ENCODE assay signal across 7 mouse cellular contexts in the genomic region with DNA sequence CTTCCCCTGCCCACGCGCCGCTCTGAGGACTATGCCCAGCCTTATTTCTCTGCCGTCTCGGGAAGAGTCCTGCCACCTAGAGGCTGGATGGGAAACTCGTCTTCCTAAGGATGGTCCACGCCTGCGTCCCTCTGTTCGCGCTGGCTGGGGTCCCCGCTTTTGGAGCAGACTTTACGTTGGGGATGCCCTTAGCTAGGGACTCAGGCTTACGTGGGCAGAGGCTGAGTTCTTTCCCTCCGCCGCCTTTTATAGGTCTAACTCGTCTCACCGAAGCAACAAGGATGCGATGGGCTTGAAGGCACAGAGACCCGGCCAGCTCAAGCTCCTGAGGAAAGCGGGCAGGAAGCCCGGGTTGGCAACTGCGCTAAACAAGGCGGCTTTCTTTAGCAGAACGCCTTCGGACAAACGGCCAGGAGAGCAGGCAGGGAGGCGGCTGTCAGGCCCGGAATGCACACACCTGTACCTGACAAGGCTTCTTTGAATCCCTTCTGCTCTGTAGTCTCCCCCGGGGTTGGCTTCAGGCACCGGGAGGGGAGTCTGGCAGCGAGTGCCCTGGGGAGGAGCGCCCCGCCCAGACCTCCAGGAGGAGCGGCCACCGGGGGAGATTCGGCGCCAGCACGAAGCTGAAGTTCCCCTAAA. TPM values are rescaled to one million over a fixed set of nuclear protein-coding genes. Genes with fewer than 3 reads are reported as not detected.
DNase-seq lines count a peak whose midpoint lies in the region; ATAC-seq and TF ChIP-seq lines count a peak whose summit lies in the region.

No protein-coding gene starts in this region.

- TF ChIP-seq CTCF in bone marrow, adult 2 months (IDR thresholded peaks at IDR 0.05; ENCODE audit: control insufficient read depth, insufficient read depth, low read length), result peak; percentile 52; the same call in 1 of the 2 replicates
- TF ChIP-seq CTCF in liver, adult 2 months (IDR thresholded peaks at IDR 0.05; ENCODE audit: low read depth, low read length), result peak; percentile 76
- TF ChIP-seq CTCF in midbrain, postnatal 0 days (IDR thresholded peaks at IDR 0.05), result peak; percentile 89
- peak; percentile 60; the same call in 1 of the 2 replicates for TF ChIP-seq CTCF in testis, adult 2 months (IDR thresholded peaks at IDR 0.05; ENCODE audit: control insufficient read depth, insufficient read depth, insufficient replicate concordance, low read depth, low read length)

- no peak for TF ChIP-seq POLR2A in bone marrow, adult 2 months (IDR thresholded peaks at IDR 0.05; ENCODE audit: borderline replicate concordance, control insufficient read depth, low read depth, low read length)
- no peak for TF ChIP-seq POLR2A in liver, adult 2 months (IDR thresholded peaks at IDR 0.05; ENCODE audit: extremely low read depth, insufficient read depth, low read length)
- no peak for TF ChIP-seq POLR2A in testis, adult 2 months (IDR thresholded peaks at IDR 0.05; ENCODE audit: control insufficient read depth, low read depth, low read length)

- no peaks in the 10 kb centered on the region for H3K4me1 ChIP-seq in bone marrow, adult 2 months (ENCODE audit: control insufficient read depth, insufficient read depth, low read length)
- H3K4me1 ChIP-seq in heart, embryonic 13.5 days, result 0 out of 2 replicates have a peak, but pooled peaks cover 5% of the 10 kb centered on the region
- peaks cover 2% of the 10 kb centered on the region; the same call in 1 of the 2 replicates for H3K4me1 ChIP-seq in liver, adult 2 months (ENCODE audit: control insufficient read depth, insufficient read depth, low read length)
- H3K4me1 ChIP-seq in midbrain, postnatal 0 days (ENCODE audit: insufficient read depth, low read length), result no peaks in the 10 kb centered on the region
- peaks cover 5% of the 10 kb centered on the region for H3K4me1 ChIP-seq in testis, adult 2 months (ENCODE audit: control insufficient read depth, insufficient read depth, low read length)

- peak overlapping the region; percentile 69 for H3K9ac ChIP-seq in heart, embryonic 13.5 days
- no peak overlapping the region for H3K9ac ChIP-seq in liver, adult 2 months (ENCODE audit: low read depth, low read length)
- peak overlapping the region; percentile 47 for H3K9ac ChIP-seq in midbrain, postnatal 0 days (replicated peaks; ENCODE audit: low read length, poor library complexity, severe bottlenecking)

- peak overlapping the region; percentile 87 for H3K4me2 ChIP-seq in heart, embryonic 13.5 days
- H3K4me2 ChIP-seq in midbrain, postnatal 0 days (ENCODE audit: low read depth, low read length, poor library complexity, severe bottlenecking), result peak overlapping the region; percentile 91

- peak; percentile 91 for DNase-seq in embryo, embryonic 10.5 days (ENCODE audit: low spot score)
- DNase-seq in kidney, postnatal 10 days, result peak; percentile 60
- DNase-seq in liver, adult 2 months (ENCODE audit: extremely low read depth, low read depth, low spot score), result peak; percentile 10
- DNase-seq in midbrain, postnatal 0 days (ENCODE audit: low spot score), result peak; percentile 91

- H3K4me3 ChIP-seq in bone marrow, adult 2 months (replicated peaks; ENCODE audit: control insufficient read depth, low read depth, low read length), result no peak overlapping the region
- H3K4me3 ChIP-seq in heart, embryonic 13.5 days, result peak overlapping the region; percentile 61
- peak overlapping the region; percentile 11; the same call in 1 of the 2 replicates for H3K4me3 ChIP-seq in liver, adult 2 months (ENCODE audit: insufficient read depth, low read depth, low read length)
- H3K4me3 ChIP-seq in midbrain, postnatal 0 days (ENCODE audit: low read depth, low read length), result peak overlapping the region; percentile 38
- peak overlapping the region; percentile 60 for H3K4me3 ChIP-seq in testis, adult 2 months (ENCODE audit: control insufficient read depth, low read depth, low read length)

- no peak; the same call in 1 of the 2 replicates for ATAC-seq in heart, embryonic 13.5 days (ENCODE audit: extremely low read depth, insufficient number of reproducible peaks, low FRiP score, low TSS enrichment)
- ATAC-seq in midbrain, postnatal 0 days (ENCODE audit: low FRiP score), result peak; percentile 94

- H3K79me2 ChIP-seq in liver, adult 2 months (ENCODE audit: control insufficient read depth, insufficient read depth, low read length), result no peaks in the 10 kb centered on the region

- peaks cover 42% of the 10 kb centered on the region for H3K27me3 ChIP-seq in heart, embryonic 13.5 days (replicated peaks)
- H3K27me3 ChIP-seq in liver, adult 2 months (ENCODE audit: control insufficient read depth, insufficient read depth, low read length), result peaks cover 5% of the 10 kb centered on the region; the same call in 1 of the 2 replicates
- H3K27me3 ChIP-seq in midbrain, postnatal 0 days (ENCODE audit: insufficient read depth, low read length), result no peaks in the 10 kb centered on the region
- no peaks in the 10 kb centered on the region for H3K27me3 ChIP-seq in testis, adult 2 months (ENCODE audit: control insufficient read depth, insufficient read depth, low read length)

- H3K36me3 ChIP-seq in heart, embryonic 13.5 days, result no peaks in the 10 kb centered on the region
- H3K36me3 ChIP-seq in liver, adult 2 months (ENCODE audit: control insufficient read depth, insufficient read depth, low read length), result no peaks in the 10 kb centered on the region
- no peaks in the 10 kb centered on the region for H3K36me3 ChIP-seq in midbrain, postnatal 0 days (ENCODE audit: insufficient read depth, low read length)
- H3K36me3 ChIP-seq in testis, adult 2 months (ENCODE audit: control insufficient read depth, insufficient read depth, low read length), result no peaks in the 10 kb centered on the region

- WGBS in bone marrow, adult 2 months, result under 1% methylated on average over 38 of the region's 38 CpGs
- under 1% methylated on average over 38 of the region's 38 CpGs for WGBS in heart, embryonic 13.5 days
- 2% methylated on average over 38 of the region's 38 CpGs for WGBS in liver, adult 2 months
- under 1% methylated on average over 37 of the region's 38 CpGs for WGBS in midbrain, postnatal 0 days

- H3K9me3 ChIP-seq in heart, embryonic 13.5 days, result no peaks in the 10 kb centered on the region
- no peaks in the 10 kb centered on the region for H3K9me3 ChIP-seq in midbrain, postnatal 0 days (ENCODE audit: low read length)

- H3K27ac ChIP-seq in bone marrow, adult 2 months (ENCODE audit: control insufficient read depth, insufficient read depth, low read depth, low read length, poor library complexity), result no peak overlapping the region
- no peak overlapping the region for H3K27ac ChIP-seq in heart, embryonic 13.5 days (replicated peaks)
- no peak overlapping the region for H3K27ac ChIP-seq in liver, adult 2 months (replicated peaks; ENCODE audit: insufficient read depth, low read depth, low read length)
- H3K27ac ChIP-seq in midbrain, postnatal 0 days (ENCODE audit: low read depth, low read length), result peak overlapping the region; percentile 55
- H3K27ac ChIP-seq in testis, adult 2 months (ENCODE audit: control insufficient read depth, insufficient read depth, low read depth, low read length), result no peak overlapping the region

RNA-seq across cellular contexts. Expression of gene Foxi3, which starts 56.6 kb away (rescaled TPM):
- polyA plus RNA-seq in bone marrow, adult 2 months (2011; ENCODE audit: insufficient read depth, insufficient read length, low replicate concordance, missing spikeins), result not detected in 2 replicates
- polyA plus RNA-seq in heart, embryonic 13.5 days (2015; fragmentation: Nextera tagmentation; extraction: Ambion mirVana), result not detected in 2 replicates
- not detected in 2 replicates for total RNA-seq in liver, adult 2 months (2014; rRNA removed)
- polyA plus RNA-seq in liver, adult 2 months (2012; rRNA removed), result not detected in 2 replicates
- not detected in 2 replicates for total RNA-seq in midbrain, postnatal 0 days (2014; rRNA removed)
- not detected in 2 replicates for polyA plus RNA-seq in midbrain, postnatal 0 days (2015; fragmentation: Nextera tagmentation; extraction: Ambion mirVana)
- 0.54 and 0.72 TPM in 2 replicates for polyA plus RNA-seq in testis, adult 2 months (2012; rRNA removed)

Comparison
In these comparisons a context has a peak if more than half of its experiments do, and no peak if none do; other contexts are left out.
1. DNase-seq: peak in every context shown above with its lines; median percentile 91 in embryo, embryonic 10.5 days; 91 in midbrain, postnatal 0 days; 60 in kidney, postnatal 10 days; 10 in liver, adult 2 months.